Mouse (Mus musculus) liver, postnatal 0 days (tissue): ENCODE data around the gene Igfbp6. TPM values are rescaled to one million over a fixed set of nuclear protein-coding genes. Genes with fewer than 3 reads are reported as not detected.

ENCODE experiments used
- ATAC-seq: fragments of 200-750 bp; cut with Nextera tagmentation; 2 replicates; pipeline ENCODE4 v1.8.0; 2017; ENCODE audit warnings: mild to moderate bottlenecking, moderate library complexity
- DNase-seq: peaks from one replicate; pipeline ENCODE4 v3.0.0-alpha.2; 2016
- H3K27ac ChIP-seq: fragments of 300-500 bp; sonication (generic); 2 replicates; pipeline ENCODE4 v1.5.1; 2014; ENCODE audit warnings: antibody characterized with exemption, moderate library complexity, mild to moderate bottlenecking, low read depth
- H3K27me3 ChIP-seq: fragments of 300-500 bp; sonication (generic); 2 replicates; pipeline ENCODE4 v1.6.1; 2014; ENCODE audit warnings: low read length, control low read depth, mixed read lengths; ENCODE audit not compliant: insufficient read depth
- H3K36me3 ChIP-seq: fragments of 300-500 bp; sonication (generic); replicated peaks from 2 replicates; pipeline ENCODE4 v1.6.1; 2014; ENCODE audit warnings: mild to moderate bottlenecking, control low read depth, low read length, moderate library complexity, mixed read lengths; ENCODE audit not compliant: insufficient read depth
- H3K4me1 ChIP-seq: fragments of 300-500 bp; sonication (generic); 2 replicates; pipeline ENCODE4 v1.6.1; 2014; ENCODE audit warnings: antibody characterized with exemption, mild to moderate bottlenecking, control low read depth; ENCODE audit not compliant: insufficient read depth
- H3K4me2 ChIP-seq: fragments of 300-500 bp; sonication (generic); 2 replicates; pipeline ENCODE4 v1.6.1; 2014; ENCODE audit warnings: low read depth, mild to moderate bottlenecking, low read length, moderate library complexity, mixed read lengths
- H3K4me3 ChIP-seq: fragments of 300-500 bp; sonication (generic); 2 replicates; pipeline ENCODE4 v1.5.1; 2014; ENCODE audit warnings: low read depth, low read length
- H3K9ac ChIP-seq: fragments of 300-500 bp; sonication (generic); replicated peaks from 2 replicates; pipeline ENCODE4 v1.6.1; 2014; ENCODE audit warnings: mild to moderate bottlenecking, moderate library complexity
- H3K9me3 ChIP-seq: fragments of 300-500 bp; sonication (generic); 2 replicates; pipeline ENCODE4 v1.6.1; 2016; ENCODE audit warnings: mild to moderate bottlenecking, control low read depth, low read length, mixed read lengths
- CTCF ChIP-seq: sonication (generic); IDR thresholded peaks from 2 replicates; pipeline ENCODE4 v1.5.1; 2016; ENCODE audit warnings: antibody characterized with exemption, low read depth
- EP300 ChIP-seq: IDR thresholded peaks from 2 replicates; pipeline ENCODE4 v1.6.1; 2016; ENCODE audit warnings: antibody characterized with exemption, low read depth, mild to moderate bottlenecking
- WGBS: fragments of 180-500 bp; shearing (Covaris S2); extraction: QIAGEN DNeasy Blood & Tissue Kit; methylation state at CpG from one replicate; pipeline ENCODE4 v1.1.7; 2014; ENCODE audit not compliant: insufficient replicate concordance; 5-methylcytosine and 5-hydroxymethylcytosine counted together
- polyA plus RNA-seq: library from polyadenylated mRNA; unstranded; fragments of >200 nt; fragmentation: Nextera tagmentation; extraction: Ambion mirVana; gene quantifications from 2 replicates; pipeline ENCODE4 v1.2.1, GENCODE M21; 2015

Igfbp6 gene
- polyA plus RNA-seq, 1 experiment from 2014 or later: 5.9 TPM

DNA sequence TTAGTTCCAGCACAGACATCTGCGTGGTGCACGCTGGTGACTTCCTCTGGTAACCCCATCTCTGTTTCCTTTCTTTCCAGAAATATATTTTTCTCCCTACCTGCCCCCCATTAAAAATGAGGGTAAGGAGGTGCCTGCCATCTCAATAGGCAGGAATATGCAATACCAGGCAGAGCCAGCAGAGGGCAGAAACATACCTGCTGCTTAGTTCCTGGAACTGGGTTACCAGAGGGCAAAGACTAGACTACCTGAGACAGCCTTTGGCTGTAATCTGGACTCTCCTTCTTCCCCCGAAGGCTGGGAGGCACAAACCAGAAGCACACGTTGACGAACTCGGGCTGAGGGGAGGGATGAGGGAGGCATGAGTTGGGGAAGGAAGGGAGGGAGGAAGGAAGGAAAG, 34.1 kb downstream of the Igfbp6 start:
- 8% methylated on average over 6 of the region's 6 CpGs for WGBS
- Histone ChIP-seq H3K27me3 (no peaks in the 10 kb centered on the region), H3K9ac (no peak overlapping the region), H3K4me1 (peaks cover 10% of the 10 kb centered on the region), H3K27ac (no peak overlapping the region), H3K9me3 (no peaks in the 10 kb centered on the region), H3K36me3 (0 out of 2 replicates have a peak, but pooled peaks cover 10% of the 10 kb centered on the region), H3K4me3 (no peak overlapping the region), H3K4me2 (no peak overlapping the region)
- ATAC-seq: peak; percentile 37
- TF ChIP-seq CTCF (peak; percentile 94), EP300 (no peak)
- DNase-seq: peak; percentile 85

DNA sequence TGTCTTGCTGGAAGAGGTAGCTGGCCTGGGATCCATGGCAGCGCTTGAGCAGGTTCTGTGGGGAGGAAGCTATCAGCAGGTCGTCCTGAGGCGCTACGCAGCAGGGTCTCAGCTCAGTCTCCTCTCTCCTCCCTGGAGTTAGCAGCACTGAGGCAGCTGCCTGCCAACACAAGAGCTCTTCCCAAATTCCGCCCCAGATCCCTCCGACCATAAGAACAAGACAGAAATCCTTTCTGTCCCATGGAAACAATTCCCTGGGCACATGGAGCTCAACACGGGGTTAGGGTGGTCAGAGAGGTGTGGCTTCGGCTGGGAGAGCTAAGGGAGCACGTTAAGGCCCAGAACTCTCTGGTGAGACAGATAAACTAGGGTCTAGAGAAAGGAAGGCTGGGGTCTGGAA, 34.9 kb downstream of the Igfbp6 start:
- DNase-seq (no peak), ATAC-seq (no peak)
- Histone ChIP-seq H3K27me3 (no peaks in the 10 kb centered on the region), H3K4me3 (no peak overlapping the region), H3K9me3 (no peaks in the 10 kb centered on the region), H3K36me3 (0 out of 2 replicates have a peak, but pooled peaks cover 10% of the 10 kb centered on the region), H3K4me1 (peaks cover 10% of the 10 kb centered on the region), H3K9ac (no peak overlapping the region), H3K27ac (no peak overlapping the region), H3K4me2 (no peak overlapping the region)
- TF ChIP-seq CTCF: no peak
- no peak for TF ChIP-seq EP300
- WGBS: 77% methylated on average over 9 of the region's 9 CpGs

DNA sequence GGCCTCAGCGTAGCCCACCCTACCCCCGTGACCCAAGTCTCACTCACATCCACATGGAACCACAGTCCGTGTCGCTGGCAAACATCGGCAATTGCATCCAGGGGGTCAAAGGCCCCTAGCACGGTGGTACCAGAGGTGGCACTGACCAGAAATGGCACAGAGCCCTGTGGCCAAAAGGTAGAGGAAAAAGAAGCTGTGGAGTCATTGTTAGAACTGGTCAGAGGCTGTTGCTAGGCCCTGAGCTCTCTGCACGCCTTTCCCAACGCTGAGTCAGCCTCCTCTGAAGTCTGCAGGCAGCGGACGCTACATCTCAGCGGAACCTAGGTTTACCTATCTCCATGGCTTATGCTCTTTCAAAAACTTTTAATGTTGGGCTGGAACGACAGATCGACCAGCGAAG, 35.8 kb downstream of the Igfbp6 start:
- ATAC-seq (no peak), DNase-seq (no peak)
- no peaks in the 10 kb centered on the region for H3K9me3 ChIP-seq
- H3K9ac ChIP-seq: no peak overlapping the region
- no peak overlapping the region for H3K4me2 ChIP-seq
- no peaks in the 10 kb centered on the region for H3K27me3 ChIP-seq
- 87% methylated on average over 14 of the region's 14 CpGs for WGBS
- no peak overlapping the region for H3K27ac ChIP-seq
- H3K4me3 ChIP-seq: no peak overlapping the region
- H3K36me3 ChIP-seq: 0 out of 2 replicates have a peak, but pooled peaks cover 10% of the 10 kb centered on the region
- H3K4me1 ChIP-seq: peaks cover 10% of the 10 kb centered on the region
- TF ChIP-seq EP300 (no peak), CTCF (no peak)

- DNase-seq: no peak
- WGBS: 78% methylated on average over 3 of the region's 3 CpGs
- no peak for ATAC-seq
Observed at GRCm38 (mm10) chr15:102183076-102183475, 38.9 kb downstream of the Igfbp6 start.

DNA sequence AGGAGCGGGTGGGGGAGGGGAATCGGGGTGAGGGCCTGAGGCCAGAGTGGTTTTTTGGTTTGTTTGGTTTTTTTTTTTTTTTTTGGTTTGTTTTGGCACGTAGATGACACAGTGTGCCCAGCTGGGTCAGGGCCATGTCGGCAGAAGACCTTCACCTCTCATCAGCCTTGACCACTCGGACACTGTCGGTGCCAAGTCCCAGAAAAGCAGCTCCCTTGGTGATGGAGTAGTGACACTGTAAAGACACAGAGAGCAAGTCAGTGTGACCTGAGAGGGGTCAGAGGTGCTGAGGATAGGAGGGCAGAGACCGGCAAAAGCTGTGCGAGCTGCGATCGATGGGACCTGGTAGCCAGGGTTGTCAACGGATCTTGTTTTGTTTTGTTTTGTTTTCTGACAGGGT, 42.1 kb downstream of the Igfbp6 start:
- H3K36me3 ChIP-seq: 0 out of 2 replicates have a peak, but pooled peaks cover 16% of the 10 kb centered on the region
- peak overlapping the region; percentile 68 for H3K4me2 ChIP-seq
- peak; percentile 88 for ATAC-seq
- no peaks in the 10 kb centered on the region for H3K9me3 ChIP-seq
- peak; percentile 73 for DNase-seq
- peak overlapping the region; percentile 45; the same call in 1 of the 2 replicates for H3K4me3 ChIP-seq
- 69% methylated on average over 11 of the region's 11 CpGs for WGBS
- H3K27ac ChIP-seq: peak overlapping the region; percentile 91
- TF ChIP-seq CTCF: no peak
- peak; percentile 68; the same call in 1 of the 2 replicates for TF ChIP-seq EP300
- no peaks in the 10 kb centered on the region for H3K27me3 ChIP-seq
- peak overlapping the region; percentile 69; the same call in 1 of the 2 replicates for H3K9ac ChIP-seq
- H3K4me1 ChIP-seq: peaks cover 2% of the 10 kb centered on the region

More at GRCm38 (mm10) chr15:102183076-102183475, 38.9 kb downstream of the Igfbp6 start:
- H3K9ac ChIP-seq: no peak overlapping the region
- no peak overlapping the region for H3K27ac ChIP-seq
- TF ChIP-seq CTCF (no peak), EP300 (no peak)
- no peak overlapping the region for H3K4me3 ChIP-seq
- no peaks in the 10 kb centered on the region for H3K9me3 ChIP-seq
- no peaks in the 10 kb centered on the region for H3K27me3 ChIP-seq
- no peak overlapping the region for H3K4me2 ChIP-seq
- peaks cover 4% of the 10 kb centered on the region; the same call in 1 of the 2 replicates for H3K4me1 ChIP-seq
- 0 out of 2 replicates have a peak, but pooled peaks cover 16% of the 10 kb centered on the region for H3K36me3 ChIP-seq

GRCm38 (mm10) chr15:102188096-102188495, 43.9 kb downstream of the Igfbp6 start:
- ATAC-seq: no peak
- peaks cover 17% of the 10 kb centered on the region for H3K4me1 ChIP-seq
- H3K9ac ChIP-seq: peak overlapping the region; percentile 69
- no peak for DNase-seq
- no peak for TF ChIP-seq CTCF
- TF ChIP-seq EP300: no peak
- peak overlapping the region; percentile 45 for H3K4me3 ChIP-seq
- no peaks in the 10 kb centered on the region for H3K9me3 ChIP-seq
- peak overlapping the region; percentile 68 for H3K4me2 ChIP-seq
- WGBS: 84% methylated on average over 9 of the region's 10 CpGs
- peak overlapping the region; percentile 91 for H3K27ac ChIP-seq
- H3K27me3 ChIP-seq: no peaks in the 10 kb centered on the region
- H3K36me3 ChIP-seq: 0 out of 2 replicates have a peak, but pooled peaks cover 12% of the 10 kb centered on the region
